Mouse (Mus musculus) C2C12 (cell line): ENCODE measurements at regions not wholly inside any gene's neighbourhood (a gene's known extent, or its start where the extent isn't known, plus 50 kb on each side); places are given as distances from the start of the nearest gene placed in this dataset.

Source experiments
- H3K27me3 ChIP-seq: one replicate; pipeline ENCODE4 v1.6.1; 2011; ENCODE audit not compliant: control insufficient read depth, insufficient read depth, insufficient read length
- H3K36me3 ChIP-seq: one replicate; pipeline ENCODE4 v1.6.1; 2011; ENCODE audit not compliant: control insufficient read depth, insufficient read depth
- H3K4me3 ChIP-seq: one replicate; pipeline ENCODE4 v1.5.1; 2011; ENCODE audit warnings: mild to moderate bottlenecking, control low read depth; ENCODE audit not compliant: poor library complexity, insufficient read depth, severe bottlenecking
- H3K79me2 ChIP-seq: one replicate; pipeline ENCODE4 v1.6.1; 2011; ENCODE audit not compliant: control insufficient read depth, insufficient read depth
- H3K79me3 ChIP-seq: one replicate; pipeline ENCODE4 v1.6.1; 2011; ENCODE audit warnings: low read depth, control low read depth
- H3ac ChIP-seq: one replicate; pipeline ENCODE3; 2011; ENCODE audit warnings: low read depth; ENCODE audit not compliant: control insufficient read depth, insufficient read length
- CEBPB ChIP-seq: IDR thresholded peaks from one replicate; pipeline ENCODE4 v1.6.1; 2011; ENCODE audit warnings: low read depth, mild to moderate bottlenecking, control low read depth, moderate library complexity
- CTCF ChIP-seq: IDR thresholded peaks from one replicate; pipeline ENCODE4 v1.5.1; 2011; ENCODE audit not compliant: control insufficient read depth, insufficient read depth, insufficient read length
- FOSL1 ChIP-seq: IDR thresholded peaks from one replicate; pipeline ENCODE4 v1.8.0; 2011; ENCODE audit warnings: mild to moderate bottlenecking, low read length; ENCODE audit not compliant: poor library complexity, insufficient read depth, severe bottlenecking
- MAX ChIP-seq: IDR thresholded peaks from one replicate; pipeline ENCODE4 v1.6.1; 2011; ENCODE audit warnings: mild to moderate bottlenecking, control low read depth
- MYOD1 ChIP-seq: IDR thresholded peaks from one replicate; pipeline ENCODE4 v1.6.1; 2011; ENCODE audit warnings: low read depth; ENCODE audit not compliant: control insufficient read depth, insufficient read length
- MYOG ChIP-seq: IDR thresholded peaks from one replicate; pipeline ENCODE4 v1.6.1; 2011; ENCODE audit not compliant: control insufficient read depth, insufficient read length; ENCODE audit errors: extremely low read depth
- USF1 ChIP-seq: IDR thresholded peaks from one replicate; pipeline ENCODE4 v1.6.1; 2011; ENCODE audit warnings: low read depth, mild to moderate bottlenecking, control low read depth, moderate library complexity

DNA sequence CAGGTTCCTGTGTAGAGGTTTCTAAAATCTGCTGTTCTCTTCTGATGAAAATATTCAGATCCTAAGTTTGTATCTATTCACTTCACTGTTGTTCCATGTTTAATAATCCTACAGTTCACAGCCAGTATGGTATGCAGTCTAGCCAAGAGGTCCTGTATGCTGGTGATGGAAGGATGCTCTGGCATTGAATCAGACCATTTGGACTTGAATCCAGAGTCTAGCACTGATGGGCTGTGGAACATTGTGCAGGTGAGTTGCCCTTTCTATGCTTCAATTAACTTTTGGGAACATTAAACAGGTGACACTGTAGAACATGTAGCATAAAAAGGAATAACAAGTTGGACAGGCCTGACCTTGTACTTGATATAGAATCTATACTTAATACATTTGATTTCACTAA, 267.9 kb downstream of the Etv1 start:
- TF ChIP-seq MYOG (no peak), FOSL1 (no peak), MAX (no peak), CTCF (no peak), CEBPB (no peak), USF1 (no peak), MYOD1 (no peak)
- Histone ChIP-seq H3K79me3 (no peaks in the 10 kb centered on the region), H3K79me2 (no peaks in the 10 kb centered on the region), H3ac (no peak overlapping the region), H3K36me3 (no peaks in the 10 kb centered on the region), H3K4me3 (no peak overlapping the region), H3K27me3 (no peaks in the 10 kb centered on the region)

DNA sequence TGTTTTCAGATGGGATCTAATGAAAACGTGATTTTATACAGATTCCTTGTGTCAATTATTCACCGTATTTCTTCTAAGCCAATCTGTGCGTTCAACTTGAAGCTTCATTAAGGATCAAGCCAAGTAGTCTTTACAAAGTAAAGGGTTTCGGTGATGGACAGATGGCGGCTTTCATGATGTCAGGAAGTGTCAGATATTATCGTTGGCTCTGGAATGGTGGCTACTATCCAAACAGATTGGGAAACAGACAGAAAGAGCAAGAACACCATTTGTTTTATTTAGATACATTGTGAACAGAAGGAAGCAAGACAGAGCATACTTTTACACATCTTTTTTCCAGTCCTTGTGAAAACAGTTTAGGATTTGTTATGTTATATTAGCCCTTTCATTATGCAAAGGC, 269.3 kb downstream of the Etv1 start:
- Histone ChIP-seq H3ac (no peak overlapping the region), H3K36me3 (no peaks in the 10 kb centered on the region), H3K4me3 (no peak overlapping the region), H3K79me2 (no peaks in the 10 kb centered on the region), H3K27me3 (no peaks in the 10 kb centered on the region), H3K79me3 (no peaks in the 10 kb centered on the region)
- no peak for TF ChIP-seq FOSL1
- no peak for TF ChIP-seq CTCF

DNA sequence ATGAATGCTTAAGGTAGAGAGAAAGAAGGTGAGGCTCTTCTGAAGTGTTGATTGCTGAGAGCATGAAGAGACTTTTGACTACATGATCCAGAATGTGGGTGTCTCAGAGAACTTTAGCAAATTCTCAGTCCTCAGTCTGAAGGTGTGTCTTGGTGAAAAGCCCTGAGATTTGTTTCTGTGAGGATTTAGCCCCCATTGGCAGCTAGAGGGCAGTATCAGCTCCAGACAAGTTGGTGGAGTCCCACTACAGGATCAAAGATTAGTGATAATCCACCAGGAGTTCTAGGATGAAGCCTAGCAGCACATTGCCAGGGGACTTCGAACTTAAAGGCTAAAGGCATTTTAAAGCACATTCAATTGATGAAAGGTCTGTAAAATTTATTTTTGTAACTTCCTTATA, 269.8 kb downstream of the Etv1 start:
- no peak for TF ChIP-seq MAX
- TF ChIP-seq MYOG: no peak

DNA sequence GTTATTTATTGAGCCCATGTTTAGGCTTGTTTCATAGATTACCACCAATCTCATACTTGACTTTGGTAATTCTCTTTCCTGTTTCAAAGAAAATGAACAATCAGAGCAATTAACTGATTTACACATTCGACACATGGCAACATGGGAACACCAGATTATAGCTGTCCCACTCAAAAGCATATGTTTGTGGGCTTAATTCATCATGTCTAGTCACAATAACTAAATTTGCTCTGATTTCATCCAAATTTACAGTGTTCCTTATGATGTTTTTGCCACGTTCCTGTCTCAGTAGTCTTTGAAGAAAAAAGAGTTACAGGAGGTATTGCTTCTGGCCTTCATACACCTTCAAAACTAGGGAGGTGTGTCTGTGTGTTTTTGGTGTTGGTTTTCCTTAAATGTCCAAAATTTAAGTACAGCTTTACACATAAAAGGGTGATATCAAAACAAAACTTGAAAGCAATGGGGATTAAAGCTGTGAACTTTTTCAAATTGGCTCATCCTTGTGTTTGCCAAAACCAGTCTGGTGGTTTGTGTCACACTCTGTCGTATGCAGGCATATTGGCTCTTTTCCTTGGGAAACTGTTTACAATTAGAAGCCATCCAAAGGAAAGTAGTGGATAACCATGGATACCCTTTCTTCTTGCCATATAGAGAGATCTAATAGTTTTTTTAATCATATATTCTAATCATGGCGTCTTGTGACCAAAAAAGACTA, 291.3 kb downstream of the Etv1 start:
- H3K27me3 ChIP-seq: no peaks in the 10 kb centered on the region
- H3K79me3 ChIP-seq: no peaks in the 10 kb centered on the region
- H3K79me2 ChIP-seq: no peaks in the 10 kb centered on the region
- H3ac ChIP-seq: no peak overlapping the region
- no peak overlapping the region for H3K4me3 ChIP-seq
- TF ChIP-seq FOSL1: no peak
- TF ChIP-seq USF1: no peak
- TF ChIP-seq MYOD1: no peak
- no peak for TF ChIP-seq MYOG
- TF ChIP-seq MAX: no peak
- TF ChIP-seq CTCF: no peak
- TF ChIP-seq CEBPB: no peak
- no peaks in the 10 kb centered on the region for H3K36me3 ChIP-seq

More for the DNA sequence above, 269.8 kb downstream of the Etv1 start:
- H3K79me2 ChIP-seq: no peaks in the 10 kb centered on the region
- H3K36me3 ChIP-seq: no peaks in the 10 kb centered on the region
- no peaks in the 10 kb centered on the region for H3K27me3 ChIP-seq
- H3ac ChIP-seq: no peak overlapping the region
- no peak overlapping the region for H3K4me3 ChIP-seq
- no peaks in the 10 kb centered on the region for H3K79me3 ChIP-seq

DNA sequence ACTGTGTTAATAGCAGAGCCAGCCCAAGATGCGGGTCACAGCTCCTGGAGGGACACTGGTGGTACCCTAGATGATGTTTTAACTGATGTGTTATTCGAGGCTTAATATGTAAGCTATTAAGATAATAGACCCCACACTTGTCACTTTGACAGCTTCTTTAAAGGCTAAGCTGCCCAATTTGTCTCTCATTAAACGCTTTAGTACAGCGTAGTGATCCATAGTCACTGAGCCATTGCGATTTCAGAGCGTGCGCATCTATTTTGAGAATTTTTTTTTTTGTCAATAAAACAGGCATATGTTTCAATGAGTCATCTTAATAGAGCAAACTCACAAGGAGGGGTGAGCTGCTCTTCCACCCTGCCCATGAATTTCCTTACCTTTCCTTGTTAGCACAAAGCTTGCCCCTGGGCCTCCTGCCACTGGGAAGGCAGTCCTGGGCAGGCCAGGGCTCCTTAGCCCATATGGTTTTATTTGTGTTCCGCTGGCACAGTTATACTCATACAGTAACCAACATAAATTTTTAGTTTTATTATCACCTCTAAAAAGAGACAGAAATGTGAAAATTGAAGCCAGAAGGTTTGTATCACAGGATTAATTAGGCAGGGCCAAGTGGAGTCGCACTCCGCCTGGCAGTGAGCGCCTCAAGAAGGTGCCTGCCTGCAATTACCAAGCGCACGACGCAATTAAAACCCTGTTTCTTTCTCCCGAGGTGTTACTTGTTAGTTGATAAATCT, 294.3 kb downstream of the Etv1 start:
- H3K36me3 ChIP-seq: no peaks in the 10 kb centered on the region
- TF ChIP-seq MYOG (no peak), CTCF (no peak), FOSL1 (no peak), MYOD1 (no peak), USF1 (no peak), CEBPB (no peak), MAX (no peak)
- H3K79me2 ChIP-seq: no peaks in the 10 kb centered on the region
- H3K4me3 ChIP-seq: no peak overlapping the region
- H3ac ChIP-seq: no peak overlapping the region
- H3K27me3 ChIP-seq: no peaks in the 10 kb centered on the region
- no peaks in the 10 kb centered on the region for H3K79me3 ChIP-seq

DNA sequence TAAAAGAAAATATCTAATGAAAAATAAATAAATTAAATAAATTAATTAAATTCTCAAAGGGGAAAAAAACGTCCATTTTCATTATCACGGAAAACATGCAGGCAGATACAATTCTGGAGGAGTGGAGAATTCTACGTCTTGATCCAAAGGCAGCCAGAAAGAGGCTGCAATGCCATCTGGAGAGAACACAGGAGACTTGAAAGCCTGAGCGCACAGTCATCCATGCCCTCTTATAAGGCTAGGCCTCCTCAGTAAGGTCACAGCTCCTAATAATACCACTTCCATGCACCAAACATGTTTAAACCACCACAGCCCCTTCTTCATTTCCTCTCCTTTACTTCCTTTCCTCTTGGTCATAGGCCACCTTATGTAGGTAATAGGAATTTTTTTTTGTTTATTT, 307.1 kb downstream of the Etv1 start:
- no peaks in the 10 kb centered on the region for H3K36me3 ChIP-seq
- no peaks in the 10 kb centered on the region for H3K79me2 ChIP-seq
- H3ac ChIP-seq: no peak overlapping the region
- H3K27me3 ChIP-seq: no peaks in the 10 kb centered on the region
- TF ChIP-seq CEBPB: no peak
- TF ChIP-seq CTCF: no peak
- no peak for TF ChIP-seq MAX
- TF ChIP-seq USF1: no peak
- TF ChIP-seq FOSL1: no peak
- TF ChIP-seq MYOG: no peak
- no peaks in the 10 kb centered on the region for H3K79me3 ChIP-seq
- H3K4me3 ChIP-seq: no peak overlapping the region
